Mouse (Mus musculus) embryo, embryonic 10.5 days (tissue): ENCODE measurements around the gene Pcx.
"Not testable (repeated sequence)": the region's sequence is repeated elsewhere in the genome, so short reads cannot be mapped to it uniquely, and the experiment has no call there.

Experiments used
- DNase-seq: peaks from one replicate; pipeline ENCODE4 v3.0.0-alpha.2; 2015; ENCODE audit warnings: low spot score

Pcx gene

DNA sequence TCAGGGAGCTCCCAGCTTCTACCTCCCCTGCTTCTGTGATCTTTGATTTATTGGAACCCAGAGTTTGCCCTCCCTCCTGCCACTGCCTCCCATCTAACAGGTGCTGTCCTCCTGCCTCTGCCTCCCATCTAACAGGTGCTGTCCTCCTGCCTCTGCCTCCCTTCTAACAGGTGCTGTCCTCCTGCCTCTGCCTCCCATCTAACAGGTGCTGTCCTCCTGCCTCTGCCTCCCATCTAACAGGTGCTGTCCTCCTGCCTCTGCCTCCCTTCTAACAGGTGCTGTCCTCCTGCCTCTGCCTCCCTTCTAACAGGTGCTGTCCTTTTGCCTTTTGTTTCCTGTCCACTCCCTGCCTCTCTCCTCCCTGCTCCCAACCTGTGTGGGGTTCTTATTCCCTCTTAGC is 76.5 kb downstream of the Pcx start:
- not testable (repeated sequence) for DNase-seq

DNA sequence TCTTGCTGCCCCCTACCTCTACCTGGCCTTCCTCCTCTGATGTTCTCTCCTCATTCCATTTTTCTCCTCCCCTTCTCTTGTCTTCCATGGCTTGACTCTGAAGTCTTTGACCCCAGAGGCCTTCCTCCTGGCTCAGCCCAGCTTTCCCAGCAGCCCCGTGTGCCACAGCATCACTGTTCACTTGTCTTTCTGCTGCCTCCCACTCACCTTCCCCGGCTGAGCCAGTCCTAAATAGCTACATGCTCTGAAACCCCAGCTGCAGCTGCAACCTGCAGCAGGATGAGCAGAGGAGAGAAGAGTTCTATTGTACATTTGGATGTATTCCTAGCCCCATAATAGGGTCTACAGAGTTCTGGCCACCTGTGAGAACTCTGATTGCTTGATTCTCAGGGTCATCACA is 77.2 kb downstream of the Pcx start:
- DNase-seq: no peak

DNA sequence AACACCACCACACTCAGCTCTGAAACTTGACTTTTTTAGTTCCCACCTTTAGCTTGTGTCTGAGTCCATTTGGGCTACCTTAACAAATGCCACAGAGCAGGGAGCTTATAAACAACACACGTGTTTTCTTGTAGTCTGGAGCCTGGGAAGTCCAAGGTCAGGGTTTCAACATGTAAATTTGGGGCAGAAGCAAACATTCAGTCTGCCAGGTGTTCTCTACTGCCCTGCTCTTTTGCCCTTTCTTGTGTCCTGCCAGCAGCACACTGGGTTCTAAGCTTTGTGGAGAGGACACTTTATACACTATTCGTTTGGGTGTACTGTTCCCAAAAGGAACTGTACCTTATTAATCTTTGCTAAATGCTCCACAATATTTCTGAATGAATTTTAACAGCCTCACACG is 78.2 kb downstream of the Pcx start:
- no peak for DNase-seq

DNA sequence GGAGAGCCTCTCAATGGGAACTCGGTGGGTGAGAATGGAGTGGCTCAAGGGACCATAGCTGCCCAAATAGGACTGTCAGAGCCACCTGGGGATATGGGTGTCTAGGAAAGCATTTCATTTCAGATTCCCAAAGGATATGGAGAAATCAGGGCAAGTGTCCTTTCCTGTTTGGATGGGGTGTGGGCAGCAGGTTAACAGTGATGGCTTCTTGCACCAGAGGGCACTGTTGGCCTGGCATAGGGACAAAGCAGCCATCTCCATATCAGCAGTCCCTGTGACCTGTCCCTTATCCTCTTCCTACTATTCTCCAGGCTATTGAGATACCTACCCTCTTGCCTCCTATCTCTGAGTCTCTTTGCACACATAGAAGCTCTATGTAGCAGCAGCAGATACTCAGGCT is 78.8 kb downstream of the Pcx start:
- no peak for DNase-seq

DNA sequence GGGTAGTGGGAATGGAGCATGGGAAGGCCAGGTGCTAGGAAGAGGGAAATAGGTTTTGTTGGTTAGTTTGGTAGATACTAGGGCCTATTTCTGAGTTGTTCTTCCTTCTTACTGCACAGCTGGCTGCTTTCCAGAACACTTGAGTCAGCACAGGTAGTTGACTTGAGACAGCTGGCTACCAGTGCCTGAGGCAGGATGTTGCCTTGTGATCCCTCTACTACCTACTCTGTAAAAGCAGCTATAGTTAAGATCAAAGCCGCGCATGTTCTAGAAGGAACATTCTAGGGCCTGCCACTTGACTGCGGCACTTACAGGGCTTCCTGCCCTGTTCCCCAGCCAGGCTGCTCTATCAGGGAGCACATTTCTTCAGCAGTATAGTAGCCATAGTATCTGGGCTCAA is 79.8 kb downstream of the Pcx start:
- DNase-seq: no peak

DNA sequence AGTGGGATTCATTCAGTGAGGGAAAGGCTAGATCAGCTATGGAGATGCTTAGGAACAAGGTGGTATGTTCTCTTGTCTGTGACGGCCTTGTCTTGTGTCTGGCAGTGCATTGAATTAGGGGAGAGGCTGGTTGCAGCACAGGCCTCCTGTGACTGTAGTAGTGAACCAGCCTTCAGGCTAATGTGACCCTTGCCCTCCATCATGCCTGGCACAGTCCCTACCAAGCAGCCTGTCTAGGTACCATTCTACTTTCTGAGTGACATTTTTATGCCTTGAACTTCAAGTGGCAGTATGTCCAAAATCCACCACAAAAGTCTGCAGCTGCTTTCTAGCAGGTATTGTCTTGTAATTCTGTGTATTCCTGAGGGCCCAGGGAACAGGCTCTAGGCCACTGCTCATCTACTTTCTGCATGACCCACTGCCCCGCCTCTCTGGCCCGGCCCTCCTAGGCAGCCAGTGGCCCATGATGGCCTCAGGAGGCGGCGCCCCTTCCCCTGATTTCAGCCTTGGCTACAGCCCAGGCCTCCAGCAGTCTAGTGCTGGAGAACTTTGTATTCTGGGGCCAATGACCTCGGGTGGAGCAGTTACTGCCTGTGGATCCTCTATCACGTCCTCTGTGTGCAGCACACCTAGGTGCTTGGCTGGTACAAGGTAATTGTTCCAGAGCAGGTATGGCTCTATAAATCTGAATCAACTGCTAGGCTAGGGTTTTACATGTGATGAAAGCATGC is 83.7 kb downstream of the Pcx start:
- DNase-seq: no peak

DNA sequence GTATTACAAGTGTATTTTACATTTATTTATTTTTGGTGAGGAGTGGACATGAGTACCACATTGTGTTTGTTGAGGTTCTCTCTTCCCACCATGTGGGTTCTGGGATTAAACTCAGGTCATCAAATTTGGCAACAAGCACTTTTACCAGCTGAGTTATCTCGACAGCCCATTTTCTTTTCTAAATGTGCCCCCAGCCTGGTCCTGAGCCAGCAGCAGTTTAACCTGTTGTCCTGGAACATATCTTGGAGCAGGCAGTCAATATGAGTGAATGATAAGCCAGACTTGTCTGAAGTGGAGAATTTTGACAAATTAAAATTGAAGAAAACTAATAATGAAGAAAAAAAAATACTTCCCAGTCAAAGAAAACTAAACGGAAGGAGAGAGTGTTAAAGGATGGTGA is 85.8 kb downstream of the Pcx start:
- DNase-seq: no peak

DNA sequence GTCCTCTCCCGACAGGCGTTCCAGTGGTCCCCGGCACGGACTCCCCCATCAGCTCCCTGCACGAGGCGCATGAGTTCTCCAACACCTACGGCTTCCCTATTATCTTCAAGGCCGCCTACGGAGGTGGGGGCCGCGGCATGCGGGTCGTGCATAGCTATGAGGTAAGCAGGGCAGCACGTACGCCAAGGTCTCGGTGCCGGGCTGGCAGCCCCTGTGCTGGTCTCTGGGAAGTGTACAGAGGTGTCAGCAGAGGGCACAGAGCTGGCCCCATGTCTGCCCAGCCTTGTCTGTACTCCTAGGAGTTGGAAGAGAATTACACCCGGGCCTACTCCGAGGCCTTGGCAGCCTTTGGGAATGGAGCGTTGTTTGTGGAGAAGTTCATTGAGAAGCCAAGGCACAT is 92.2 kb downstream of the Pcx start:
- no peak for DNase-seq

DNA sequence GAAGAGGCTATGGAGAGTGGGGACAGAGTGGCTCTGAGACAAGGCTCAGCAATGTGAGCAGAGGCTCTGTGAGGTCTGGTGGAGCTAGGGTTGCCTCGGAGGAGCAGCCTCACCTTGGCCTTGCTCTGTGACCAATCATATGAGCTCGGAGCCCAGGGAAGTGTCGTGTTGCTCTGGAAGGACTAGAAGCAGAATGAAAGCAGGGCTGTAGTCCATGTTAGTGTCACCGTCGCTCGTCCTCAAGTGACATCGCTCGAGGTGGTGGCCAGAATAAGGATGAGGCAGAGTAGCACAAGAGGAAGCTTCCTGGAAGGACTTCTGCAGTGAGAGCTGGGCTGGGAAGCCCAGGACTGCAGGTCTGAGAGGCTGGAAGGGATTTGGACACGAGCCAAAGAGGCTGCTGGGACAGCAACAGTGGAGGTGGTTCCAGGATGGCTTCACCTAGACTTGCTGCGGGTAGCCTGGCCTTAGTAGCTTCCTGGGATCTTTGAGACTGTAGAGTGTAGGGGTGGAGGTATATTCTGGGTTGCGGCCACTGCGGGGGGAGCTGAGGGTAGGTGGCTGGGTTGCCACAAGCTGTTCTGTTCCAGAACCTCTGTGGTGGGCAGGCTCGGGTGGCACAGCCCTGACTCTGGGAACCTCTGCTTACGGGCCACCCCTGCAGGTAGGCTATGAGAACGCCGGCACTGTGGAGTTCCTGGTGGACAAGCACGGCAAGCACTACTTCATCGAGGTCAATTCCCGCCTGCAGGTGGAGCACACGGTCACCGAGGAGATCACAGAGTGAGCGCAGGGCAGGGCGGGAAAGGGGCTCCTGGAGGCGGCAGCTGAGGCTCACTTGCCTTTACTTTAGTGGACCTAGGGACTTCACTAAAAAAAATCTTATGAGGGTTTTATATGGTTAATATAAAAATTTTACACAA is 93.8 kb downstream of the Pcx start:
- peak; percentile 66 for DNase-seq

DNA sequence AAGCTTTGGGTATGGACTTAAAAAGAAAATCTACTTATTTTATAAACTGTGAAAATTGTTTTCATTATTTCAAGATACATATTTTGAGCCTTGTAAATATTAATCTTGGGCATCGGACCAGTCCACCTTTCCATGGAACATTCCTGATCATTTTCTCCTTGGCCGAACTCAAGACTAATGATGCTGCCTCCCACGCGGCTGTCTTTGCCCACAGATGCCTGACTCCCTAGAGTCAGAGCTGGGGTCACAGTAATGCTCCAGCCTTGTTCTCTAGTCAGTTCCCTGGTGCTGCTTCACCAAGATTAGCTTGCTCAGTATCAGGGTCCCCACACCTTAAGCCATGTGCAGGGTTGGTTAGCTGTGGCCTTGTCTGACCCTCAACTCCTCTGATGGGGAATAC is 95.4 kb downstream of the Pcx start:
- DNase-seq: no peak

DNA sequence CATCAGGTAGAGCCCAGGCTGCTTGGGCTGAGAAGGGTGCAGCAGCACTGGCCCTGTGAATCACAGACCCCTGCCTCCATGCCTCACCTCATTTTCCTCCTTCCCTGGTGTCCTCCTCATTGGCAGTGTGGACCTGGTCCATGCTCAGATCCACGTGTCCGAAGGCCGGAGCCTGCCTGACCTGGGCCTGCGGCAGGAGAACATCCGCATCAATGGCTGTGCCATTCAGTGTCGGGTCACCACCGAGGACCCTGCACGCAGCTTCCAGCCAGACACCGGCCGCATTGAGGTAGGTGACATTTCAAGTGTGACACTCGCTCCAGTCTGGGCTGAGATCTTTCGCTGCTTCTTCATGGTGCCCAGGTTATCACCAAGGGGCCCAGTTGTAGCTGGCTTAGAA is 97.1 kb downstream of the Pcx start:
- DNase-seq: no peak

DNA sequence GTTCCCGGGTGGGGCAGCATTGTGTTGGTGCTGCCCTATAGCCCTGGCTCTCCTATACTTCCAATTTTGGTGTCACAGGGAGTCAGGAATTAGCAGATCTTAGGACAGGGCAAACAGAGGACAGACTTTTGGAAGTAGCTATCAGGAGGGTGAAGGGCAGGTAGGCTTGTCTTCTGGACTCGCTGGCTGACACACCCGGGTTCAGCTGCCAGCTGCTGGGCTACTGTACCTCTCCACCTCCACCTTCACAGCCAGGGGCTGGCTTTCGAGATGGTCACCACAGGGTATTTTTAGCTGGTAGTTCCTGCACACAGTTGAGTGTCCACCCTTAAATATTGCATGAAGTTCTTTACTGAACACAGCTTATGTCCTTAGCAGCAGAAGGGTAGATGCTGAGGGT is 98.2 kb downstream of the Pcx start:
- no peak for DNase-seq

DNA sequence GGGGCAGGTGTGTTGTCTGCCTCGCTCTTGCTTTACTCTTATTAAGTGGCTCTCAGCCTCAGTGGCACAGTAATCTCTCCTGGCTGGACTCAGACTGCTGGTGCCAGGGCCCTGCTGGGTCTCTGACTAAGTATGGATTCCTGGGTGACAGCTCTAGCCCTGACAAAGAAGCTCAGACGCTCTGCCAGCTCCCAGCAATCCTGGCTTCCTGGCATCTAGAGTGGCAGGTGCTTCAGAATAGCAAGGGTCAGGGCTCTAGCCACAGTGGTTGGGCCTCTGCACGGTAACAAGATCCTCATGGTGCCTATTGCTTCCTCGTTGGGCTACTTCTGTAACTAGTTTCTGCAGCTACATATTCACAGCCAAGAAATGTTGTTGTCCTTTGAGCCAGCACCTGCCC is 99.8 kb downstream of the Pcx start:
- DNase-seq: no peak

DNA sequence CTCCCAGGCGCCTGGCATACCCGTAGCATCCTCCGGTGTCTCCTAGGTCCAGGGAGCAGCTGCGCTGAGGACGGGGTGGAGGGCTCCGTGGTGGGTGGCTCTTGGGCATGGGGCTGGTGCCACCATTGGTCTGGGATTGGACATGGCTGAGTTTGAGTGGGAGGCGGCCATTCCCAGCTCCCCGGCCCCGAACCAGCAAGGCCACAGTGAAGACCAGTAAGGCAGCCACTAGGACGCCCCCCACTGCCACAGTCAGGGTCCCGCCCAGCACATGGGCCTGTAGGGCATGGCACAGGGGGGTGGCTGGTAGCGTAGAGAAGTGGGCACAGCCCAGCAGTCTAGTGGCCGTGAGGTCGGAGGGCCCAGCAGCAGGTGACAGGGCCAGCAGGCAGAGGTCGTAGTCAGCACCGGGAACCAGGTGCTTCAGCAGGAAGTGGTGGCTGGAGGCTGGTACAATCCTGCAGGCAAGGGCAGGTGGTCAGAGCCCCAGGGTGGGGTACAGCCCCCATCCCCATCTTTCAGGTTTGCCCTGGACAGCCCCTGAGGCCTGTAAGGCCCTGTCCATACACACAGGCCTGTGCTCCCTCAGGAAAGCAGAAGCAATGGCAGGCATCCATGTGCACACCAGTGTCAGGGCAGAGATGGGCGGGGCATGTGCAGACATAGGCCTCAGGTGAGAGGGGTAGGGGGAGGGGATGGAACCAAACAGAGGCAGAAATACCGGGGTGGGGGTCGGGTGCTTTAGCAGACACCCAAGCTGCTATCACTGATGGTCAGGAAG is 102.1 kb downstream of the Pcx start:
- DNase-seq: no peak

DNA sequence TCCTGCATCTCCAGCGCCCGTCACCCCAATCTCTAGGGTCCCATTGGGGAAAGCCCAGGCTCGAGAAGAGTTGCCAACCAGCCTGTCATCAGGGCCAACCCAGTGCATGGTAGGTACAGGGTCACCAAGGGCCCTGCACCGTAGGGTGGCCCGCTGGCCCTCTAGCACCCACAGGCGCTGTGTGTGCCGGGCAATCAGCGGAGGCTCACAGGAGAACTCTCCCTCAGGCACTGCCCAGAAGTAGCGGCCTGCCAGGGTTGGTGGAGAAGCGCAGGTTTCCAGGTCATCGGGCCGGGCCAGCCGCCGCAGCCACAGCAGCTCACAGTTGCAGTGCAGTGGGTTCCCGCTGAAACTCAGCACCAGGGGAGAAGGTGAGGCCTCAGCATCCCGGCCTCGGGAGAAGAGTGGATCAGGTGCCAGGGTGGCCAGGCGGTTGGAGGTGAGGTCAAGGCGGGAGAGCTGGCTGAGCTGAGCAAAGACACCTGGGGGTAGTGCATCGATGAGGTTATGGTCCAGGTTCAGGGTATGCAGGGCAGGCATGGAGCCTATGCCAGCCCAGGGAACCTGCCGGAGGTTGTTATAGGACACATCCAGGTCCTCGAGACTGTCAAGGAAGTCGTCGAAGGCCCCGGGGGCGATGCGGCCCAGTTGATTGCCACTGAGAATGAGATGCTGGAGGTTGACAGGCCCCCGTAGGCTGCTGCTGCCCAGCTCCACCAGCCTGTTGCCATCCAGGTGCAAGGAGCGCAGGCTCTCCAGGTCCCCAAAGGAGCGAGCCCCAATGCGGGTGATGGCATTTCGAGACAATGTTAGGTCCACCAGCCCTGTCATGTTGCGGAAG is 103.4 kb downstream of the Pcx start:
- no peak for DNase-seq

DNA sequence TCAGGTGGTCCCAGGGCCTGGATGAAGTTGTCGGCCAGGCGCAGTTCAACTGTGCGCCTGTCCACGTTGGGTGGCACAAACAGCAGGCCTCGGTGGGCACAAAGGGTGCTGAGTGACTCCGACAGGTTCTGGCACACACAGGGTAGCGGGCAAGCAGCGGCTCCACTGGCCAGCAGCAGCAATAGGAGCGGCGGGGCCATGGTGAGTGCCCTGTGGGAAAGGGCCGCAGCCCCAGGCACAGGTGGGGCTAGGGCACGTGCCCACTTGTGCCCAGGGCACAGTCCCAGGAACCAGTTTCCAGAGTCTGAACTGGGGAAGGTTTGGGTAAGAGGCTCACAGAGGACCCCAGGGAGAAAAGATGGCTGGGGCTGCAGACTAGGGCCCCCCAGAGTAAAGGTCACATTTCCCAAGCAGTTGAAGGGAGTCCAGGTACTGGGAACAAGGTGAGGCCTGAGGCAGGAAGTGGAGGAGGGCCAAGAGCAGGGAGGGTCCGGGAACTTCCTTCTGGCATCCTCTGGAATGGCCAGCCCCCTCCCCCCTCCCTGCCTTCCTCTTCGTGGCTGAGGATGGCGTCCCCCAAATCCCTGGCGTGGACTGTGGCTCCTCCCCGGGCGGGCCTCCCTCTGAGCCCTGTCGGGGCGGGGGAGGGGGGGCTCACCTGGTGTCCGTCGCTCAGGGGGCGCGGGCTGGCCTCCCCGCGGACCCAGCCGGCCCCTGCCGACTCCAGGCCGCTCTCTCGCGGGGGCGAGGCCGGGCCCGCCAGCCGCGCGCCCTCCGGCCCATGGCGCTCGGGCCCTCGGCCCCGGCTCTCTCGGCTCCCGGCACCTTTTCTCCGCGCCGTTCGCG is 104.3 kb downstream of the Pcx start:
- peak; percentile 69 for DNase-seq

DNA sequence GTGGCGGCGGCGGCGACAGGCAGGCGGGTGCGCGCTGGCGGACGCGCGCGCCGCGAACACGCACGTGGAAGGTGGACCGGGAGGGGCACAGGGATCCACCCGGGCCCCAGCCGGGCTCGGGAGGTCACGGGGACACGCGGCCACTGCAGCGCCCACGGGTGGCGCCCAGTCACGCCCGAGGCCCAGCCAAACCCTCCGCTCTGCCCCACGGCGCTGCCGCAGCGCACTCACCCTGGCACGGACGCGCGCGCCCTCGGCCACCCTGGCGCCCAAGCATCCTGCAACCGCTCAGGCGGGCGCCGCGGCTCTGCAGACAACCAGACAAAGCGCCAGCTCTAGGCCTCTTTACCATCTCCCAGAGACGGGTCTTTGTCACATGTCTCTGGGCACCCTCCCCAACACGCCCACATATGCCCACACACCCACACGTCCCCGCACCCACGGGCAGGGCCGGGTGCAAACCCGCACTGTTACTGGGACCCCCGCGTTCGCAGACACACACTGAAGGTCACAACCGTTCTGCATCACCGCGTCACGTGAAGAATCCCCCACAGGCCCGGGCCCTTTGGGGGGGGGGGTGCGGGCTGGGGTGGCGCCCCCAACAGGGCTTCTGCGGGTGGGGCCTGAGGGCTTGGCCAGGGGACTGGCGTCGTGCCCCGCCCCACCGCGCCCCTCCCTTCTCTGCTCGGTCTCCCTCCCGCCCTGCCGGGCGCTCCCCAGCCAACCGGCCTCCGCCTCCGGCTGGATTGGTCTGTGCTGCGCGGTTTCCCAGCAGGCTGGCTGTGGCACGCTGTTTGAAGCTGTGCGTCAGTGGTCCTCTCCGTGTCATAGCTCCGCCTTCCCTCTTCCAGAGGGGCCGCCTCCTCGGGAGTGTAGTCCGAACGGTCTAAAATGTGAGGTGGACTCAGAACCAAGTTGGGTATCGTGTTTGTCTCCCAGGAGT is 105.2 kb downstream of the Pcx start, which contains the start of gene Lrfn4:
TSS of gene Lrfn4 (minus strand) at position 517 of the 943 bp plus-strand sequence.
- peak; percentile 95 for DNase-seq

DNA sequence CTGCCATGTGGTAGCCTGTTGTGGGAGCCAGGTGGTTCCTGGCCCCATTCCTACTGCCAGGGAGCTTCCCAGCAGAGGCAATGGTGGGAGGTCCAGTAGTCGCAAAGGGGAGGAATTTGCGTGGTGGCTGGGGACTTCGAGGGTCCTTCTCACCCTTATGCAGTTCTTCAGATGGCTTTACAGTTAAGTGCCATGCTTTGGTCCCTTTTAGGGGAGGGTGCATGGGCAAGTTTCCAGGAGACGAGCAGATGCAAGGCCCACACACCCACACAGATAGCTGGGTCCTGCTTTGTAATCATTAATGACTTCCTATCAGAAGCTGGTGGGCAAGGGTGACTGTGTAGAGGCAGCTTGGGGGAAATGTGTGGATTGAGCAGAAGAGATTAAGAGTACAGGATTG is 106.3 kb downstream of the Pcx start:
- no peak for DNase-seq

DNA sequence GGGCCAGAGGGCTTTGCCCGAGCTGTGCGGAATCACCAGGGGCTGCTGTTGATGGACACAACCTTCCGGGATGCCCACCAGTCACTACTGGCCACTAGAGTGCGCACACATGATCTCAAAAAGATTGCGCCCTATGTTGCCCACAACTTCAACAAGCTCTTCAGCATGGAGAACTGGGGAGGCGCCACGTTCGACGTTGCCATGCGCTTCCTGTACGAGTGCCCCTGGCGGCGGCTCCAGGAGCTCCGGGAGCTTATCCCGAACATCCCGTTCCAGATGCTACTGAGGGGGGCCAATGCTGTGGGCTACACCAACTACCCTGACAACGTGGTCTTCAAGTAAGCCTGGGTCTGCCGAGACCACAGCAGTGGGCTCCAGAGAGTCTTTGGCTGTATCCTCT is 107.9 kb downstream of the Pcx start:
- DNase-seq: peak; percentile 60

DNA sequence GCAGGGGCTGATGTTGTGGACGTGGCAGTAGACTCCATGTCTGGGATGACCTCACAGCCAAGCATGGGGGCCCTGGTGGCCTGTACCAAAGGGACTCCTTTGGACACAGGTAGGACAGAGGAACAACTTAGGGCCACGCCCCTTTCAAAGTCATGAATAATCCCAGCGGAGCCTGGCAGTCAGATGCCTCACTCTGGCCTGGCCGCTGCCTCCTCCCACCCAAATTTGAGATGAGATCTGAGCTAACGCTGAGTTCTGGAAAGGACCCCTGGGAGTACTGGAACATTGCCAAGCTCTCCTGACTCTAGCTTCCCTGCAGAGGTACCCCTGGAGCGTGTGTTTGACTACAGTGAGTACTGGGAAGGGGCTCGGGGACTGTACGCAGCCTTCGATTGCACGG is 109.2 kb downstream of the Pcx start:
- DNase-seq: no peak
